Mouse (Mus musculus): ENCODE measurements at regions not wholly inside any gene's neighbourhood (a gene's known extent, or its start where the extent isn't known, plus 50 kb on each side); places are given as distances from the start of the nearest gene placed in this dataset.

- ATAC-seq = no peak
These were observed 78.1 kb downstream of the Fam204a start for GRCm38 (mm10) chr19:60148313-60148965.

GRCm38 (mm10) chr19:60146451-60147190, 79.9 kb downstream of the Fam204a start:
- no peak for ATAC-seq

- no peak for ATAC-seq
These were observed 81.3 kb downstream of the Fam204a start for GRCm38 (mm10) chr19:60145242-60145641.

GRCm38 (mm10) chr19:60144336-60144989, 82.0 kb downstream of the Fam204a start:
- peak; percentile 80 for ATAC-seq

- ATAC-seq = no peak
These were observed 87.6 kb downstream of the Fam204a start for GRCm38 (mm10) chr19:60138881-60139280.

- no peak for ATAC-seq
These were observed 90.0 kb downstream of the Fam204a start for GRCm38 (mm10) chr19:60136491-60136890.

GRCm38 (mm10) chr19:60134447-60135328, 91.8 kb downstream of the Fam204a start:
- no peak for ATAC-seq

- ATAC-seq = no peak
These were observed 96.9 kb downstream of the Fam204a start for GRCm38 (mm10) chr19:60129635-60130034.

- no peak for ATAC-seq
These were observed 101.9 kb downstream of the Fam204a start for GRCm38 (mm10) chr19:60124638-60125037.

- ATAC-seq = no peak
These were observed 105.6 kb downstream of the Fam204a start for GRCm38 (mm10) chr19:60120917-60121316.

- ATAC-seq = no peak
These were observed 107.5 kb downstream of the Fam204a start for GRCm38 (mm10) chr19:60119051-60119450.

GRCm38 (mm10) chr19:60113666-60114388, 112.7 kb downstream of the Fam204a start:
- ATAC-seq = no peak

- ATAC-seq = no peak
These were observed 116.2 kb downstream of the Fam204a start for GRCm38 (mm10) chr19:60110278-60110677.

- ATAC-seq = no peak
These were observed 117.0 kb downstream of the Fam204a start for GRCm38 (mm10) chr19:60109488-60109887.

- no peak for ATAC-seq
These were observed 128.6 kb downstream of the Fam204a start for GRCm38 (mm10) chr19:60097915-60098314.

- no peak for ATAC-seq
These were observed 131.5 kb upstream of the Rab11fip2 start for GRCm38 (mm10) chr19:60074986-60075385.

GRCm38 (mm10) chr19:60073328-60073727, 129.9 kb upstream of the Rab11fip2 start:
- ATAC-seq = no peak

GRCm38 (mm10) chr19:60066183-60066582, 122.7 kb upstream of the Rab11fip2 start:
- no peak for ATAC-seq

- ATAC-seq = no peak
These were observed 111.8 kb upstream of the Rab11fip2 start for GRCm38 (mm10) chr19:60055121-60055874.

- ATAC-seq = no peak
These were observed 107.7 kb upstream of the Rab11fip2 start for GRCm38 (mm10) chr19:60051151-60051550.

- ATAC-seq = no peak
These were observed 97.3 kb upstream of the Rab11fip2 start for GRCm38 (mm10) chr19:60040721-60041120.
